Mouse (Mus musculus): ENCODE data around the gene Bhlhe23.

The Bhlhe23 gene

GRCm38 (mm10) chr2:180776793-180777192 is at the start of gene Bhlhe23:
Gene Bhlhe23 (minus strand): TSS chr2:180776900.
- no peak for DNase-seq (ENCODE audit: low spot score)

- no peak for DNase-seq (ENCODE audit: low spot score)
Measured at GRCm38 (mm10) chr2:180825147-180825941, 48.6 kb upstream of the Bhlhe23 start.

DNA sequence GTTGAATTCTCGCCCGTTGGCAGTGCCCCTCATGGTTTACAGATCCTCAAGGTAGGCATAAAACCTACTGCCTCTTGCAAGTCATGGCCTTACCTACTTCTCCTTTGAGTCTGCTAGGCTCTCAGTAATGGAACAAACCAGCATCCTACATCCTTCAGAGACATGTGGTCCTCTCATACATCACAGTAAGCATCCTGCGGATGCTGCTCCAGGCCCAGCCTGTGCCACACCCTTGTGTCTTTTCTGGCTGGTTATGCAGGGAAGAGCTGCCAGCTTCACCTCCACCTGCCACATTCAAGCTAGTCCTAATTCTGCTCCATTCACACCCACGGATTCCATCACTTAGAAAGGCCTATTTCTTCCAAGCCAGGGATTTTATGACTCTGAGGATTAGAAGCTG is 48.0 kb upstream of the Bhlhe23 start:
- DNase-seq (ENCODE audit: low spot score) = no peak

DNA sequence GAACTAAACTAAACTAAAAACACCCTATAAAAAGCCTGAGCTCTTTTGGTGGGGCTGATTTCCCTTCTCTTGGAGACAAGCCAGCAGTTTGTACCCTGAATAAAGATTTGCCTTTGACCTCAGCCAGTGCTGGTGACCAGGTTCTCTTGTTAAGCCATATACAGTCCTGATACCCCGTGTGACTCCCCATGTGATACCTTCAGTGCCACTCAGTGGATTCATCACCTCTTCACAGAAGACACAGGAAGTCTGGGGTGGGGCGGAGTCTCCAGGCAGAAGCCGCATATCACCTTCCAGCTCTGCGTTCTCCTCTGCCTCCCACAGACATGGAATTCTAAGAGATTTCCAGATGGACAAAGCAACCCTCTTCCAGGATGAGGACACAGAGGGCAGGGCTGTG is 47.4 kb upstream of the Bhlhe23 start:
- no peak for DNase-seq (ENCODE audit: low spot score)

- peak; percentile 78 for DNase-seq (ENCODE audit: low spot score)
Measured at GRCm38 (mm10) chr2:180822476-180822875, 45.8 kb upstream of the Bhlhe23 start.

DNA sequence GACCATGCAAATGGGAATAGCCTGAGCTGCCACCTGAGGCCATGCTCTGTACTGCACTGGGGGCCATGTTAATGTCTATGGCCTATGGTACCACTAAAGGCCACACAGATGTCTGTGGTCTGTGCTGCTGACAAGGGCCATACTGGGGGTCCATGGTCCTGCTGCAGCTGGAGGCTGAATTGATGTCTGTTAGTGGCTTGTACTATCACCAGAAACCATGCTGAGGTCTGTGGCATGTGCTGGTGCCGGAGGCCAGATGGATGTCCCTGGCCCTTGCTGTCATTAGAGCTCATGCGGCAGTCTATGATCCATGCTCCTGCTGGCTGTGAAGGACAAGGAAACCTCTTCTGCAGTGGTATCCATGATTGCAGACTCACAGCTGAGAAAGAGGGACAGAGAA is 42.8 kb upstream of the Bhlhe23 start:
- no peak for DNase-seq (ENCODE audit: low spot score)

GRCm38 (mm10) chr2:180816440-180817065 is 39.9 kb upstream of the Bhlhe23 start:
- DNase-seq (ENCODE audit: low spot score) = no peak

- DNase-seq (ENCODE audit: low spot score) = peak; percentile 86
Measured at GRCm38 (mm10) chr2:180813982-180814568, 37.4 kb upstream of the Bhlhe23 start.

DNA sequence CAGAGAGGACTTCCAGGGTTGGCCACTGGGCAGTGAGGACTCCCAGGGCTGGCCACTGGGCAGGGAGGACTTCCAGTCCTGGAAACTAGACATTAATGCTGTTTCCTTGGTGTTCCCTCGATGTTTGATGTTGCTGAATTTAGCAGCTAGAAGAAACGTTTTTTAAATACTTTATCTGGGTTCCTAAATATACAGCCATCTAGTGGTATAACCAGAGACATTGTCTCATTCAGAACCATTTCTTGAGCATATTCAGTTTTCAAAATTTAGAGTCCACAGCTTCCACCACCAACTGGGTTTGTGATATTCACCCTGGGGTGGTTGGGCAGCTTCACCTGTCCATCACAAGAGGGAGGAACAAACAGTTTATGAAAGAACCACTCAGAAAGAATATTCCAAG is 34.3 kb upstream of the Bhlhe23 start:
- no peak for DNase-seq (ENCODE audit: low spot score)

GRCm38 (mm10) chr2:180809510-180809909 is 32.8 kb upstream of the Bhlhe23 start:
- DNase-seq (ENCODE audit: low spot score) = no peak

DNA sequence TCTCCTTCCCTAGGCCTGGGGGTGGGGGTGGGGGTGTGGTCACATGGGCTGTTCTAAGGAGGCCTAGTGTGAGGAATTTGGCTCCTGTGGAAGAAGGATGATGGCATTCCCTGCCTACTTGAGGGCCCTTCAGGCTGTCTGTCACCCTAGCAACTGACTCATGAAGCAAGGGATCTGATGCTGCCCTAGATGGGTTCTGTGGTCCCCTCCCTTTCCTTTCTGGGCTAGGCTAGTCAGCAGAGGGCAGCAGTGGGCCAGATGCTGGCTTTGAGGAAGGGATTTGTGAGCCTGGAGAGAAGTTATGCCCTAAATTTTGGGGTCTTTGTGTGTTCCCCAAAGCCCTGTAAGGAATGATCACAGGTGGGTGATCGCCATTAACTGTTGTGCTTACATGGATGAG is 29.3 kb upstream of the Bhlhe23 start:
- DNase-seq (ENCODE audit: low spot score) = peak; percentile 60

GRCm38 (mm10) chr2:180796008-180796407 is 19.3 kb upstream of the Bhlhe23 start:
- no peak for DNase-seq (ENCODE audit: low spot score)

DNA sequence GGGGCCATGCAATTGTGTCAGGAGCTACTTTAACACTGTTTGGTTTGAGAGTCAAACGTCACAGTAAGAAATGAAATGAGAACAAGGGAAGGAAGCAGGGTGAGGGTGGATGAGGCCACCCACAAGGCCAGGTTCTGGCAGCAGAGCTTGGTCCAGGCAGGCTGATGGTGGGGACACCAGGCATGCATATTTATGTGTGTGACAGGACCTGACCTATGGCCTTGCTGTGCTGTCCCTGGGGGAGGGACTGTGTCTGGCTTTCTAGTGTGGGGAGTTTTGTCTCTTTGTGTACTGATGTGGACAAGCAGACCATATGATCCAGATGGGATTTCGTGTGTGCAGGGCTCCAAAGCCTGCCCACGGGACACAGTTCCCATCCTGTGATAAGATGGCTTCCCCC is 18.9 kb upstream of the Bhlhe23 start:
- DNase-seq (ENCODE audit: low spot score) = no peak

GRCm38 (mm10) chr2:180794422-180794821 is 17.7 kb upstream of the Bhlhe23 start:
- DNase-seq (ENCODE audit: low spot score) = no peak

GRCm38 (mm10) chr2:180791674-180792073 is 15.0 kb upstream of the Bhlhe23 start:
- peak; percentile 47 for DNase-seq (ENCODE audit: low spot score)

DNA sequence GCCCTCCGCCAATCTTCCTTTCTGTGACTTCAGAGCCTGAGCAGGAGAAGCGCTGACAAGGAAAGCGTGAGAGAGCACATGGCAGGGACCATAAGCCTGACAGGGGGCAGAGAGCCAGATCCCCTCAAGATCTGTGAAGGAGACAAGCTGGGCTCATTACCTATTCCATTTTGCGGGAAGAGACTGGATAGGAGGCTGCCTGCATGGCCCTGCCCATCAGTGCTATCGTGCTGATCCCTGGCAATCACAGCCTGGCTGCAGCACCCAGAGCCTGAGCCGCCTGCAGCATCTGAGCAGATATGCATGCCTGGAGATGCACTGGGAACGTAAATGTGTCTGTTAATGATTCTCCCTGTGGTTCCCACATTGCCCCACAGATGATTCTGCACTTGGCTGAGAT is 12.1 kb upstream of the Bhlhe23 start:
- no peak for DNase-seq (ENCODE audit: low spot score)

- no peak for DNase-seq (ENCODE audit: low spot score)
Measured at GRCm38 (mm10) chr2:180788386-180788785, 11.7 kb upstream of the Bhlhe23 start.

DNA sequence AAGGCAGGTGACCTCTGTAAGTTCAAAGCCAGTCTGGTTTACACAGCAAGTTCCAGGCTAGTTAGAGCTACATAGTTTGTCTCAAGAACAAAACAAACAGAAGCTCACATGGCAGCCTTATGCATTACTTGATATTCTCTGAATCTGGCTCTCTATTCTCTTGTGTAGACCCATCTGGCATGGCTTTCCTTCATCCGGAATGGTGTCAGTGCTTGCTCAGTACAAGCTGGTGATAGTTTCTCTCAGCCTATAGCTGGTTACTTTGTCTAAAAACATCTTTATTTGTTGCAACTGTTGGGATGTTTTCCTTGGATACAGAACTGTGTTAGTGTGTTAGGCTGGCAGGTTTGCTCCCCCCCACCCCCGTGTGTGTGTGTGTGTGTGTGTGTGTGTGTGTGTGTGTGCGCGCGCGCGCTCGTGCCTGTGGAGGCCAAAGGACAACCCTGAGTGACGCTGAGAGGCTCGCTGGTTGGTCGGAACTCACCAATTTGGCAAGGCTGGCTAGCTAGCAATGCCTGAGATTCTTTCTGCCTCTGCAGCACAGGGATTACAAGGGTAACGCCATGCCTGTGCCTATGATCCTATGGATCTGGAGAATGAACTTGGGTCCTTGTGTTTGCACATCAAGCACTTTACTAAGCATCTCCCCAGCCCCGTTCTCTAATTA is 11.0 kb upstream of the Bhlhe23 start:
- DNase-seq (ENCODE audit: low spot score) = no peak

DNA sequence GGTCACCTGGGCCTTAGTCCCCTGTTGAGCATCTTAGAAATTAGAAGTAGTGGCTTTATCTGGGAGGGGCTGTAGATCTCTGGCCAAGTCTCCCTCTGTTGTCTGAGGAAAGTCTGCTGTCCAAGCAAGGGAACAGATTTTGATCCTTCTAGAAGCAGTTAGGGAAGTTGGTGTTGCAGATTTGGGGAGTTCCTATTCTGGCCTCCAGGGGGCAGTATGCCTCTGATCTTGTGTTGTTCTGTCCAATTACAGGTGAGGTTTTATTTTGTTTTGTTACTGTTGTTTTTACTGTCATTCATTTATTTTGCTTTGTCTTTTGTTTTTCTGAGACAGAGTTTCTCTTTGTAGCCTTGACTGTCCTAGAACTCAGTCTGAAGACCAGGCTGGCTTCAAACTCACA is 10.0 kb upstream of the Bhlhe23 start:
- DNase-seq (ENCODE audit: low spot score) = peak; percentile 60

- no peak for DNase-seq (ENCODE audit: low spot score)
Measured at GRCm38 (mm10) chr2:180780282-180780681, 3.6 kb upstream of the Bhlhe23 start.

DNA sequence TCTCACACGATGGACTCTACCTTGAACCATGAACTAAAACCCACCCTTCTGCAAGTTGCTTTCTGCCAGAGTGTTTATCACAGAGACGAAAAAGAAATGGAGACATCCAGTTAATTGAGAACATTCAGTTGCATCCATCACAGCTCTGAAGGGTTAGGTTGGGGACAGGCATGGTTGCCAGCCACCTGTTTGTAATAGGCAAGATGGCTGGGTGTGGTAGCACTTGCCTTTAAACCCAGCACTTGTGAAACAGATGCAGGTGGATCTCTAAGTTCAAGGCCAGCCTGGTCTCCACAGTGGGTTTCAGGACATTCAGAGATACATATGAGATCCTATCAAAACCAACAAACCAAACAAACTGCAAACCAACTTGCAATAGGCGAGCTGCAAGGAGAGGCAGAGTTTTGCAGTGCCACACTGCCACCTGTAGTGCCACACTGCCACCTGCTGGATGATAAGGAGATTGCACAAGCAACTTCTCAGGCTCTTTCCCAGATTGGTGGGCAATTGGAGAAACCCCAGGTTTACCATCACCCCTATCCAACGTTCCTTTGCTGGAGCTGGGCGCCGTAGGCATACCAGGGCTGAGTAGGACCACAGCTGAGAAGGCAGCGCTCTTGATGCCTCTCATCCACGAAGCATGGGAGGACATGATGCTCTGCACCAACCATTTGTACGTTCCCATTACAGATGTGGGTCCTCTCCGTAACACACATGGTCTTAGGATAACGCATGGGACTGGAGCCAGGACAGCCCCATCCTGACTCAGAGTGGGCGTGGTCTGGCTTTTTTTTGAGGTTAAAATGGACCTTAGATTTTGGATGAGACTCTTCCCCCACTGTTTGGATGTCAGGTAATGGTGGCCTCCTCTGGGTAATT is 2.8 kb upstream of the Bhlhe23 start:
- peak; percentile 70 for DNase-seq (ENCODE audit: low spot score)

DNA sequence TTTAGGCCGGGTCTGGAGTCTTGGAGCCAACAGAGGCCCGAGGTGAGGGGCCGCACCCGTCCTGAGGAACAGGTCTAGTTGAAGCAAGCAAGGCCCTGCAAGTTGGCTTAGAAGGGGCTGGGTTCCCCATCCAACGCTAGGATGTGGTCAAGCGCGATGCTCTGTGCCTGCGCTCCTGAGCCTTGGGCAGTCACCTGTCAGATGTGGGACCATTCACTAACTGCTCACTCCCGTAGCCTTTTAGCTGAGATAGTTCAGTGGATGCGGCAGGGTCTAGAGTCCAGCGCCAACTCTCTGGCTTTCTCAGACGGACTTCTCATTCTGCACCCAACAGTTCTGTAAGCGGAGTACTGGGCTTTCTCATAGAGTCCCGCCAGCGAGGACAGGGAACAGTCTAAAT is 1.1 kb downstream of the Bhlhe23 start:
- no peak for DNase-seq (ENCODE audit: low spot score)

Data from adipocyte (in vitro differentiated cells).